Mouse (Mus musculus) retina, embryonic 14.5 days (tissue): Measurements from ENCODE around the gene Sec23a.
"Not testable (repeated sequence)": the region's sequence is repeated elsewhere in the genome, so short reads cannot be mapped to it uniquely, and the experiment has no call there.

Source experiments
- DNase-seq: peaks from one replicate; pipeline ENCODE4 v3.0.0-alpha.2; 2015; ENCODE audit warnings: low spot score

Sec23a gene

DNA sequence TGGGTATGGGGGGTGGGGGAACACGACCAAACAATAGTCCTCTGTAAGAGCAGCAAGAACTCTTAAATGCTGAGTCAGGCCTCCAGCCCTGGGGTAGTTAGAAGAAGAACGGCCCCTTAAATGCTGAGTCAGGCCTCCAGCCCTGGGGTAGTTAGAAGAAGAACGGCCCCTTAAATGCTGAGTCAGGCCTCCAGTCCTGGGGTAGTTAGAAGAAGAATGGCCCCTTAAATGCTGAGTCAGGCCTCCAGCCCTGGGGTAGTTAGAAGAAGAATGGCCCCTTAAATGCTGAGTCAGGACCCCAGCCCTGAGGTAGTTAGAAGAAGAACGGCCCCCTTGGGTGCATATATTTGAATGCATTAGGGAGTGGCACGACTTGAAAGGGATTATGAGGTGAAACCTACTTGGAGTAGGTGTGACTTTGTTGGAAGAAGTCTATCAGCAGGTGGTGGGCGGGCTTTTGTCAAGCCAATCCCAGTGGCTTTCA is 30.6 kb downstream of the Sec23a start:
- DNase-seq, result not testable (repeated sequence)

DNA sequence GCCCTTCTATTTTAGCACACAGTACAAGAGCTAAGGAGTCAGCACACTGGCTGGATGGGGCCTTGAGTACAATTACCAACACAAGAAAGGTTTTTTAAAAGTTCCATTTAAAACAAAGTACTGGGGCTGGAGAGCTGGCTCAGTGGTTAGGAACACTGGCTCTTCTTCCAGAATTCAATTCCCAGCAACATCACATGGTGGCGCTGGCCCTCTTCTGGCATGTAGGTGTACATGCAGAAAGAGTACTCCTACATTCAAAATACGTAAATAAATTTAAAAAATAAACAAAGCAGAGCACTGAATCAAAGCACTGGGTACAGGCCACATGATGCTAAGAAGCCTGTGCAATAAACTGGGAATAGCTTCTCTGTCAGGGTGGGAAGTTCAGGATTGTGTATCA is 34.9 kb downstream of the Sec23a start:
- peak; percentile 2 for DNase-seq

DNA sequence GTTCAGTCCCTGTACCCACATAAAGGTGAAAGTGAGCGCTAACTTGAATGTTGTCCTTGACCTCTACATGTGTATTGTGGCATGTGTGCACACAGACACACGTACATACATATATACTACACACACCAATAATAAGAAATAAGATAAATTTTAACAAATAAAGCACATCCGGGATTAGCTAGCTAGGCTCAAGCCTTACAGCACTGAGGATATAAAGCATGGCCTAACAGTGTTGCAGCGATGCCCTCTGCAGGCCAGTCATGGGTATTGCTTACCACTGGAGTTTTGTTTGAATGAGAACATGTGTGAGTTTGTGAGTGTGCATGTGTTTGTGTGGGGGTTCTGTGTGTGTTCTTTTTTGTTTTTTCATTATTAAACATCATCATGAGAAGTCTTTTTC is 47.2 kb downstream of the Sec23a start:
- DNase-seq, result peak; percentile 55

DNA sequence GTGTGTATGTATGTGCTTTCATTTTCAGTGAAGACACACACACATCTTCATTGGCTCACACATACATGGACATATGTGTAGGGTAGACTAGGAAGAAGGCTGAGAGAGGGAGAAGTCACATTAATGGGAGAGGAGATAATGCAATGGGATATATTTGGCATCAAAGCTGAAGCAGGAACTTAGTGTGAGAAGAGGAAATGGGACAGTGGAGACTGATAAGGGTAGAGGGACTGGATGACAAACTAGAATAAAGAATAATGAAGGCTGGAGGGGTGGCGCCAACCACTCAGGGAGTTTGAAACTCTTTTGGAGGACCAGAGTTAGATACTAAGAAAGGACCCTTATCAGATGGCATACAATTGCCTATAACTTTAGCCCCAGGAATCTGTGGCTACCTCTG is 51.0 kb downstream of the Sec23a start:
- no peak for DNase-seq

DNA sequence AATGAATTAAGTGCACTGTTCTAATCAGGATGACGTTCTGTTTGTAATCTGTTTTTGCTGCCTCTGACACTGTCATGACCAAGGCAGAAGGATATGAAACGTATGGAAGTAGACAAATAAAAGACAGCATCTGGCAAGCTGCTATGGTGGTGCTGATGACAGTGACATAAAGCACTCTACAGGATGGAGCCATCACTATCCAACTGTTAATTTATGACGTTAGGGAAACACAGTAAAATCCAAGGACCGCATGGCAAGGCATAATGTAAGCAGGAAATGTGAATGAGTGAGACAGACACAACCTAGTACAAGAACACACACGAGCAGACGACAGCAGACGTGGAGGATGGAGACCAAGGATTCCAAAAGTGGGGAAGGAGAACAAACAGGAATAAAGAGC is 55.2 kb downstream of the Sec23a start:
- DNase-seq, result no peak

DNA sequence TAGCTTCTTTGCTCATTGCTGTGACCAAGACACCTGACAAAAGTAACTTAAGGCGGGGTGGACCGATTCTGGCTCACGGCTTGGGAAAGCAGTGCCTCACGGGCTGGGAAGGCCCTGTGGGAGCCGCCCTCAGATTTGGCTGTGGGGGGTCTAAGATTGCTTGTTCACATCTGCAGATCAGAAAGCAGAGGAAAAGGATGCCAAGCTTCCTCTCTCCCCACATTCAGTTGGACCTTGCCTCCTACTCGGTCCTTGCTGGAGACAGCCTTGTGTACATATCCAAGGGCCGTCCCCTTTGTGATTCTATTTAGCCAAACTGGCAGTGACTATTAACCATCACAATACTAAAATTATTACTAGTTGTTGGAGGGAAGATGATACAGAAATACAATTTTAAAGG is 55.7 kb downstream of the Sec23a start:
- no peak for DNase-seq

DNA sequence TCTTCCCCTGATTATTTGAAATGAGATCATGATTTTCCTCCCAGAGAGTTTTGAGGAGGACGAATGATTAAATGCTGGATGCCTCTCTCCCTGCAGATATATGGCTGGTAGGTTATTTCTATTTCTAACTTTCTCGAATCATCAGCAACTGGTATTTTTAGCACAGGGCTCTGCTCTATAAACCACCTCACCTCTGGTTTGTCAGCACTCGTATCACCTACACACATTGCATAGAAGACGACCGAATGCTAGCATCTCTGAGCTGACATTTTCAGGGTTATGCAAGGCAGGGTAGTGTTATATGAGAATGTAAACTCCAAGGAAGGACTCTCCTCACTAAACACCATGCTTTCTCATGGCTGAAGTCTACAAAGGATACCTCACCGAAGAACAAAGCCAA is 63.9 kb downstream of the Sec23a start:
- DNase-seq, result no peak

DNA sequence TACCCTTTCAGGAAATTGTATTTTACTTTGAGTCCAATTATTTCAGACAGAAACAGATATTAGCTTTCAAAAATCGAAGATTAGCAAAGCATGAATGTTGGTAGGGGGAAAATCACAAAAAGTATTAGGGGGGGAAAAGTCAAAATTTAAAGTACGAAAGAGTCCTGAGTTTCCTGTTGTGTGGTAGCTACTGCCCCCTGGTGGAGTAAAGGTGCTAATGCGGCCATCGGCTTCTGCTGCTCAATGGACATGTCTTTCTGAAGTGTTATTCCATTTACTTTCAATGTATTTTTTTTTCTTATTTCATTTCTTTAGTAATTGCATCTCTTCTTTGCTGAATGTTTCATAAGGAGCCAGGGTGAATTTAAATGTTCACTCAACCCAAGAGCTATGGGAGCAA is 64.6 kb downstream of the Sec23a start:
- peak; percentile 76 for DNase-seq

DNA sequence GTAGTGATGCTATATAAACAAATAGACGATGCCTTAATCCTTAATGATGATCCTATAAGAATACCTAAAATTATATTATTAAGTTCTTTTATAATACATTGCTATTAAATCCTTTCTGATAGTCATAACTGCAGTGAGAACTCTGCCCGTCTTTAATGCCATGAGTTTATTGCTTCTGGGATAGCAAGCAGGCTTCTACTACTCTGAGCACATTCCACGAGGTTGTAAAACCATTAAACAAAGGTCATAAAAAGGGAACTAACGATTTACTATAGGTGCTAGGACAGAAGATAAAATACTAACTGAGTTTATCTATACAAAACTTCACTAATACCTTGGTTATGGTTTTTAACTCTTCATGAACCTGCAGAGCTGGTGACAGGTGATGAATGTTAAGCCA is 69.3 kb downstream of the Sec23a start:
- no peak for DNase-seq

DNA sequence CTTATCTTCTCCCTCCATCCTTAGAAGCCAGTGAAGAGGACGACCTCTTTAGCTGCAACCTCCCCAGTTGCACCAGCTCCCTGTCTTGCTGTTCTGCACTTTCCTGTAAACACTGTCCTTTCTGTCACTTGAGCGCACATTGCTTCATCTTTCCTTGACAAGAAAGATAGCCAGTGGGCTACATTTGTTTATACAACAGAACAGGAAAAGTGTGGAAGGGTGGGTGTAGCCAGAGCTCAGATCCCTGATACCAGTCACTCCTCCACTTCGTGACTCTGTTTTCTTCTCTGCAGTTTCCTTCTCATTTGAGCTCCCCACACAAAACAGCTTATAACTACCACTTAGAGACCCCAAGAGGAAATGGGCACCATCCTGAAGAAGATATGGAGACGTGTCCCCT is 77.2 kb downstream of the Sec23a start:
- DNase-seq, result no peak

DNA sequence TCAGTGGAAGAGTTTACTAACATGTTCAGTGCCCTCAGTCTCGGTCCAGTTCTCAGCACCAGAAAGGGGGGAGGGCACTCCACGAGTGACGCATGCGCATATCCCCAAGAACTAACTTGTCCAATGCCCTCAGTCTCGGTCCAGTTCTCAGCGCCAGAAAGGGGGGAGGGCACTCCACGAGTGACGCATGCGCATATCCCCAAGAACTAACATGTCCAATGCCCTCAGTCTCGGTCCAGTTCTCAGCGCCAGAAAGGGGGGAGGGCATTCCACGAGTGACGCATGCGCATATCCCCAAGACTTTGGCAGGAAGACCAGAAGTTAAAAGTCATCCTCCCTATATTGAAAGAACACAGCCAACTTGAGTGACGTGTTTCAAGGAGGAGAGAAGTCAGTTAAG is 86.8 kb downstream of the Sec23a start:
- no peak for DNase-seq

DNA sequence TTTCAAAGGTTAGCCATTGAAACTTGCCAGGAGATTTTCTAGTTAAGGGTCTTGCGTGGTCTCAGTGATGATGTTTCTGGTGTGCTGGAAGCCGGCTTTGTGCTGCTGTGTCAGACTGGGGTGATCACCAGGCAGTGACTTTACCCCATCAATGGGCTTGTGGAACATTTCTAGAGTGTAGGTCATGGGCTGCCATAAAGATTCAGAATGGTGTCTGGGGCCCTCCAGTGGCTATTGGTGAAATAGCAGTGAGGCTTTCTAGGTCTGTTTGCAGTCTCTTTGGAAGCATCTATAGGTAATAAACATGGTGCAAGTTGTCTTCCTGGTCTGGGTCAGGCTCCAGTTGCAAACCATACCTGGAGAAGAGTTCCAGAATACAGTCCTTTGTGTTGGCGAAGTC is 87.8 kb downstream of the Sec23a start:
- peak; percentile 67 for DNase-seq

DNA sequence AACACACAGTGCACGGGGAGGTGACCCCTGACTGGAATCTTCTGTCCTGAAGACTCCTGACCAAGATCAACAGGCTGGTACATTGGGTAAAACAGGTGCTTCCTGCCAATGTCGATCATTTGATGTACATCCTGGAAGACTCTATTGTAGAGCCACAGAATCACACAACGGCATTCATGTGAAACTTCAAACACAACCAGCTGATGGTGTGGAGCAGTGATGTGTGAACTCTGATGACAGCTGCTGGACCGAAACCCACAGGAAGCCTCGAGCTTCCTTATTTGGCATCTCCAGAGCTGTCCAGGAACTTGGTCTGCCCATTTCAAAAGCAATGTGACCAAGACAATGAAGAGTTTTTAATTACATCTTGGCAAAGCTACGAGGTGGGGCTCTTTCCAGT is 91.0 kb downstream of the Sec23a start:
- no peak for DNase-seq

DNA sequence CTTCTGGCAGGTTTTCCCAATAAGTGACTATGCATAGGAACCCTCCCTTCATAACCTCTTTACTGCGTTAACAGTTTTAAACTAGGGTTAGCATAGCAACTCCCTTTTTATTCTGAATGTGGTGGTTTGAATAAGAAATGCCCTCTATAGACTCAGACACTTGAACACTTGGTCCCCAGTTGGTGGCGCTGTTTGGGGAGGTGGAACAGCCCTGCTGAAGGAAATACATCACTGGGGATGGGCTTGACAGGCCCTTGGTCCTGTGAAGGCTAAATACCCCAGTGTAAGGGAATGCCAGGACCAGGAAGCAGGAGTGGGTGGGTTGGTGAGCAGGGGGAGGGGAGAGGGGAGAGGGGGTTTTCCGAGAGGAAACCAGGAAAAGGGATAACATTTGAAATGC is 92.3 kb downstream of the Sec23a start:
- DNase-seq, result no peak

DNA sequence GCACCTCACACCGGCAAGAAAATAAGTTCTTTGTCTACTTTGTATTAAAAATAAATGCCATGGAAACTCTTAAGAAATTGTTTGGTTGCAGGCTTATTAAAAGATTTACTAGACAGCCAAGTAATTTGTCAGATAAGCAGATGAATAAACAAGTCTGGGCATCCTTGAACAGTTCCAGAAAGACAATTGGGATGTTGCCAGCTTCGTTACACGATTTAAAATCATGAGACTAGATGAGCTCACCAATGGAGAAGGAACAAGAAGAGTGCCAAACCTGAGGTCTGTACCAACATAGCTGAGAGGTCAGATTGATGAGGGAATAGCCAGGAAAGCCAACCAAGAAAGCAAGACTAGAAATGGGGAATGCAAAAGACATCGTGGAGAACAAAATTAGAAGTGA is 102.0 kb downstream of the Sec23a start:
- no peak for DNase-seq
